Mouse (Mus musculus) spleen, adult 2 months (tissue): ENCODE data around the gene Shroom3.

Source experiments
- CTCF ChIP-seq: fragments of 200-500 bp; IDR thresholded peaks from 2 replicates; pipeline ENCODE4 v1.5.1; 2011; ENCODE audit warnings: mild to moderate bottlenecking, inconsistent platforms; ENCODE audit not compliant: insufficient read depth, insufficient read length, insufficient replicate concordance; ENCODE audit errors: extremely low read depth
- POLR2A ChIP-seq: fragments of 200-500 bp; IDR thresholded peaks from 2 replicates; pipeline ENCODE4 v1.6.1; 2011; ENCODE audit warnings: low read depth, low read length, inconsistent platforms

DNA sequence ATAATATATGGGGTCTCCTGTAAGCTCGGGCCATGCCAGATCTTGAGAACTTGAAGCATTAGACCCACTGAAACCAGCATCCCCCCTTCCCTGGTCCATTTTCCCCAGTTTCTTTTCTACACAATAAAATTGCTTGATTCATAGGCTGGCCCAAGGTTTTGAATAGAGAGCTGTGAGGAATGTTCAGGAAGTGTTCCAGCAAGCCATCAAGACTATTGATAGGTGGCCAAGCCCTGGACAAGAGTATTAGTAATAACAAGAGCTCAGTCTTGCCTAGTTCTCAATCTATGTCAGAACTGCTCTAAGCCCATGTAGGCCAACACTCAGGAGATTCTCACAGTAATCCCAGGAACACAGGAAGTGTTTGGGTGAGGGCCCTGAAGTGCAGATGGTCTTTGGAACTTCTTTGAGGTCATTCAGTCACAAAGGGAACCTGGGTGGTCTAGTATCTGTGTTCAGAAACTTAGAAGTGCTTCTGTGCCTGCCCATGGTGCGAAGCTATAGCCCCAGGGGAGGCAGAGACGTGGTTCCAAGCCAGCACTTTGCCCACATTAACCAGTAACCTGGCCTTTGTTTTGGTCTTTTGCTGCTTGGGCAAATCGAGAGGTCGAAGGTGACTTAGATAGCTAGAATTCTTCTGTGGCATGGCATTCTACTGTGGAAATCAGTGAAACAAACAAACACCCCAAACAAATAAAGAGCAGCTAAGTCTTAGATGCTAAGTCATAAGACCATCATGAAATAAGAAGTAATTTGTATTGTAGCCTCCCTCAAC, 29.6 kb downstream of the Shroom3 start:
- no peak for TF ChIP-seq POLR2A
- no peak for TF ChIP-seq CTCF
